Mouse (Mus musculus) embryonic facial prominence, embryonic 14.5 days (tissue): Measurements from ENCODE around the gene Arntl. TPM values are rescaled to one million over a fixed set of nuclear protein-coding genes. Genes with fewer than 3 reads are reported as not detected.

ENCODE experiments used
- ATAC-seq: fragments of 200-750 bp; cut with Nextera tagmentation; 2 replicates; pipeline ENCODE4 v1.8.0; 2017; ENCODE audit warnings: low read depth, moderate number of reproducible peaks, moderate TSS enrichment
- DNase-seq: peaks from one replicate; pipeline ENCODE4 v3.0.0-alpha.2; 2015; ENCODE audit warnings: low spot score
- H3K27ac ChIP-seq: fragments of 300-500 bp; sonication (generic); replicated peaks from 2 replicates; pipeline ENCODE4 v1.5.1; 2014; ENCODE audit warnings: low read depth, mild to moderate bottlenecking, low read length, moderate library complexity
- H3K27me3 ChIP-seq: fragments of 300-500 bp; sonication (generic); replicated peaks from 2 replicates; pipeline ENCODE4 v1.6.1; 2014; ENCODE audit warnings: low read length; ENCODE audit not compliant: control insufficient read depth, insufficient read depth
- H3K36me3 ChIP-seq: fragments of 300-500 bp; sonication (generic); 2 replicates; pipeline ENCODE4 v1.6.1; 2014; ENCODE audit warnings: low read length, mixed read lengths; ENCODE audit not compliant: control insufficient read depth, insufficient read depth
- H3K4me1 ChIP-seq: fragments of 300-500 bp; sonication (generic); 2 replicates; pipeline ENCODE4 v1.6.1; 2014; ENCODE audit warnings: antibody characterized with exemption, low read length; ENCODE audit not compliant: control insufficient read depth, insufficient read depth
- H3K4me2 ChIP-seq: fragments of 300-500 bp; sonication (generic); 2 replicates; pipeline ENCODE4 v1.6.1; 2014; ENCODE audit warnings: low read depth, mild to moderate bottlenecking, low read length, moderate library complexity, mixed read lengths
- H3K4me3 ChIP-seq: fragments of 300-500 bp; sonication (generic); 2 replicates; pipeline ENCODE4 v1.5.1; 2014; ENCODE audit warnings: low read depth, mild to moderate bottlenecking, low read length
- H3K9ac ChIP-seq: fragments of 300-500 bp; sonication (generic); 2 replicates; pipeline ENCODE4 v1.6.1; 2014; ENCODE audit warnings: low read depth, mild to moderate bottlenecking, low read length, moderate library complexity, mixed read lengths
- H3K9me3 ChIP-seq: fragments of 300-500 bp; sonication (generic); 2 replicates; pipeline ENCODE4 v1.6.1; 2016; ENCODE audit warnings: low read length; ENCODE audit not compliant: control insufficient read depth
- WGBS: fragments of 180-500 bp; shearing (Covaris S2); extraction: QIAGEN DNeasy Blood & Tissue Kit; methylation state at CpG from one replicate; pipeline ENCODE4 v1.1.7; 2014; 5-methylcytosine and 5-hydroxymethylcytosine counted together
- polyA plus RNA-seq: library from polyadenylated mRNA; unstranded; fragments of >200 nt; fragmentation: Nextera tagmentation; extraction: Ambion mirVana; gene quantifications from 2 replicates; pipeline ENCODE4 v1.2.1, GENCODE M21; 2014

The Arntl gene
- polyA plus RNA-seq, 1 experiment from 2014 or later = 9.6 TPM

GRCm38 (mm10) chr7:113219416-113219815 is 12.2 kb downstream of the Arntl start:
- no peak overlapping the region for H3K9ac ChIP-seq
- no peak for ATAC-seq
- H3K36me3 ChIP-seq = no peaks in the 10 kb centered on the region
- H3K27ac ChIP-seq = no peak overlapping the region
- no peaks in the 10 kb centered on the region for H3K9me3 ChIP-seq
- DNase-seq = no peak
- no peak overlapping the region for H3K4me2 ChIP-seq
- H3K4me1 ChIP-seq = no peaks in the 10 kb centered on the region
- WGBS = 67% methylated on average over 13 of the region's 13 CpGs
- no peaks in the 10 kb centered on the region for H3K27me3 ChIP-seq
- H3K4me3 ChIP-seq = no peak overlapping the region

GRCm38 (mm10) chr7:113219864-113220263 is 12.6 kb downstream of the Arntl start:
- no peaks in the 10 kb centered on the region for H3K4me1 ChIP-seq
- DNase-seq (no peak), ATAC-seq (no peak)
- H3K27me3 ChIP-seq = no peaks in the 10 kb centered on the region
- H3K36me3 ChIP-seq = no peaks in the 10 kb centered on the region
- no peak overlapping the region for H3K4me3 ChIP-seq
- H3K9me3 ChIP-seq = no peaks in the 10 kb centered on the region
- no peak overlapping the region for H3K27ac ChIP-seq
- no peak overlapping the region for H3K4me2 ChIP-seq
- no peak overlapping the region for H3K9ac ChIP-seq
- 89% methylated on average over 3 of the region's 3 CpGs for WGBS

- Histone ChIP-seq H3K9ac (no peak overlapping the region), H3K4me1 (no peaks in the 10 kb centered on the region), H3K36me3 (no peaks in the 10 kb centered on the region), H3K9me3 (no peaks in the 10 kb centered on the region), H3K4me2 (no peak overlapping the region), H3K27me3 (no peaks in the 10 kb centered on the region), H3K4me3 (no peak overlapping the region), H3K27ac (no peak overlapping the region)
- peak; percentile 30; the same call in 1 of the 2 replicates for ATAC-seq
- DNase-seq = no peak
- WGBS = 68% methylated on average over 6 of the region's 6 CpGs
Measured at GRCm38 (mm10) chr7:113220691-113221238, 13.5 kb downstream of the Arntl start.

GRCm38 (mm10) chr7:113222821-113223220 is 15.6 kb downstream of the Arntl start:
- Histone ChIP-seq H3K9me3 (no peaks in the 10 kb centered on the region), H3K27ac (no peak overlapping the region), H3K4me2 (no peak overlapping the region), H3K27me3 (no peaks in the 10 kb centered on the region), H3K36me3 (no peaks in the 10 kb centered on the region), H3K4me3 (no peak overlapping the region), H3K4me1 (no peaks in the 10 kb centered on the region), H3K9ac (no peak overlapping the region)
- ATAC-seq = no peak
- WGBS = 82% methylated on average over 5 of the region's 5 CpGs
- DNase-seq = no peak

GRCm38 (mm10) chr7:113224620-113225019 is 17.4 kb downstream of the Arntl start:
- WGBS = 86% methylated on average over 1 of the region's 1 CpGs
- no peak overlapping the region for H3K4me2 ChIP-seq
- H3K9me3 ChIP-seq = no peaks in the 10 kb centered on the region
- H3K27me3 ChIP-seq = no peaks in the 10 kb centered on the region
- no peak overlapping the region for H3K4me3 ChIP-seq
- DNase-seq (no peak), ATAC-seq (no peak)
- no peaks in the 10 kb centered on the region for H3K4me1 ChIP-seq
- H3K9ac ChIP-seq = no peak overlapping the region
- no peak overlapping the region for H3K27ac ChIP-seq
- H3K36me3 ChIP-seq = no peaks in the 10 kb centered on the region

- no peak overlapping the region for H3K9ac ChIP-seq
- WGBS = 75% methylated on average over 6 of the region's 6 CpGs
Measured at GRCm38 (mm10) chr7:113228498-113228897, 21.2 kb downstream of the Arntl start.

GRCm38 (mm10) chr7:113236135-113236534 is 28.9 kb downstream of the Arntl start:
- Histone ChIP-seq H3K36me3 (no peaks in the 10 kb centered on the region; the same call in 1 of the 2 replicates), H3K9ac (no peak overlapping the region), H3K4me1 (no peaks in the 10 kb centered on the region), H3K27me3 (no peaks in the 10 kb centered on the region), H3K9me3 (no peaks in the 10 kb centered on the region), H3K4me2 (no peak overlapping the region), H3K4me3 (no peak overlapping the region), H3K27ac (no peak overlapping the region)
- DNase-seq (peak; percentile 66), ATAC-seq (peak; percentile 62; the same call in 1 of the 2 replicates)
- 56% methylated on average over 8 of the region's 8 CpGs for WGBS

More at GRCm38 (mm10) chr7:113228498-113228897, 21.2 kb downstream of the Arntl start:
- H3K36me3 ChIP-seq = no peaks in the 10 kb centered on the region
- no peaks in the 10 kb centered on the region for H3K27me3 ChIP-seq
- no peak overlapping the region for H3K4me2 ChIP-seq
- H3K9me3 ChIP-seq = no peaks in the 10 kb centered on the region
- no peak overlapping the region for H3K27ac ChIP-seq
- no peak overlapping the region for H3K4me3 ChIP-seq
- ATAC-seq (no peak), DNase-seq (no peak)
- no peaks in the 10 kb centered on the region for H3K4me1 ChIP-seq

GRCm38 (mm10) chr7:113238365-113238764 is 31.1 kb downstream of the Arntl start:
- no peak overlapping the region for H3K9ac ChIP-seq
- no peaks in the 10 kb centered on the region; the same call in 1 of the 2 replicates for H3K36me3 ChIP-seq
- H3K4me1 ChIP-seq = peaks cover 14% of the 10 kb centered on the region; the same call in 1 of the 2 replicates
- H3K27me3 ChIP-seq = no peaks in the 10 kb centered on the region
- H3K9me3 ChIP-seq = no peaks in the 10 kb centered on the region
- no peak overlapping the region for H3K27ac ChIP-seq
- WGBS = 87% methylated on average over 4 of the region's 6 CpGs
- ATAC-seq (no peak), DNase-seq (no peak)
- no peak overlapping the region for H3K4me3 ChIP-seq
- H3K4me2 ChIP-seq = no peak overlapping the region

- 76% methylated on average over 4 of the region's 4 CpGs for WGBS
- ATAC-seq = peak; percentile 76; the same call in 1 of the 2 replicates
- Histone ChIP-seq H3K4me3 (no peak overlapping the region), H3K9ac (no peak overlapping the region), H3K4me2 (no peak overlapping the region), H3K9me3 (no peaks in the 10 kb centered on the region), H3K4me1 (peaks cover 14% of the 10 kb centered on the region; the same call in 1 of the 2 replicates), H3K27ac (no peak overlapping the region), H3K36me3 (no peaks in the 10 kb centered on the region; the same call in 1 of the 2 replicates), H3K27me3 (no peaks in the 10 kb centered on the region)
- DNase-seq = no peak
Measured at GRCm38 (mm10) chr7:113239448-113240130, 32.3 kb downstream of the Arntl start.
